Comparison of ENCODE assay signal across 9 mouse cellular contexts in the genomic region with DNA sequence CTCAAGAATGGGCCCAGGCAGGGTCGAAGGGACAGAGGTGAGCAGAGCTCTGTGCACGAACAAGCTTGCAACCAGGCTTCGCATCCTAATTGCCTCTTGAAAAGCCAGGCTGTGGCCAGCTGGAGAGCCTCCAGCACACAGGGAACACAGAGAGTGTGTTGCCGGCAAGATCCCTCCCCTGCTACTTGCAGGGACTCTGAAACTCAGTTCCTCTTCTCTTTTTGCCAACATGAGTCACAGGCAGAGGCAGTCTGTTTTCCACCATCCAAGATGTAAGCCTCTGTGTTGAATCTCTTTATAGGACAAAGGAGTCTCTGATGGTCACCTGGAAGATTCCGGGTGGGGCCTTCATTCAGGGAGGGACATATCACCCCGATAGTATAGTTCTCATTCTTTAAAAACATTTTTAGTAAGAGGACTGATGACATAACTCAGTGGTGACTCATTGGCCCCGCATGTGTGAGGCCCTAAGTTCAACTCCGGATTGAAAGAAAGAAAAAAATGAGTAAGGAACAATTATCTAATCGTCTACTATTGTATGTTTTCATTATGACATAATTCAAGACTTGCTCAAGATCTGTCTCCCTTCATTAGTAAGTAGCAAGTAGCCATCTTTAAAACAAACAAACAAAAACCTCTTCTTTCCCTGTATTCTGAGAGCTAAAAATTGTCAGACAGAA. TPM values are rescaled to one million over a fixed set of nuclear protein-coding genes. Genes with fewer than 3 reads are reported as not detected.
DNase-seq lines count a peak whose midpoint lies in the region; ATAC-seq and TF ChIP-seq lines count a peak whose summit lies in the region.
"Had no signal": no experiment of that assay in that cellular context is flagged by ENCODE, and none has a peak within 500 bp of the region (broad histone marks: within the 10 kb centered on the region; RNA-seq: fewer than 3 reads in every experiment).

No protein-coding gene starts in this region.

- H3K9me3 ChIP-seq in heart, embryonic 10.5 days, result no peaks in the 10 kb centered on the region
- no peaks in the 10 kb centered on the region for H3K9me3 ChIP-seq in midbrain, embryonic 13.5 days
- H3K9me3 ChIP-seq: G1E had no signal

- 61% methylated on average over 9 of the region's 9 CpGs for WGBS in heart, embryonic 10.5 days
- 50% methylated on average over 9 of the region's 9 CpGs for WGBS in midbrain, embryonic 13.5 days

- H3K4me1 ChIP-seq in heart, embryonic 10.5 days, result no peaks in the 10 kb centered on the region
- peaks cover 22% of the 10 kb centered on the region for H3K4me1 ChIP-seq in midbrain, embryonic 13.5 days (replicated peaks)

- H3K36me3 ChIP-seq in heart, embryonic 10.5 days, result no peaks in the 10 kb centered on the region
- no peaks in the 10 kb centered on the region for H3K36me3 ChIP-seq in midbrain, embryonic 13.5 days
- H3K36me3 ChIP-seq: G1E had no signal

- peak; percentile 86 for ATAC-seq in midbrain, embryonic 13.5 days

- DNase-seq in heart, adult 18-20 months, result peak; percentile 56 to 64
- DNase-seq in heart, embryonic 10.5 days (ENCODE audit: low spot score), result no peak
- DNase-seq in adrenal gland, postnatal 10 days, result peak; percentile 66
- peak; percentile 24 to 41 for DNase-seq in frontal cortex, postnatal 36 days (ENCODE audit: low spot score in 2 of 2)
- DNase-seq in layer of hippocampus, adult 2 months (ENCODE audit: low spot score in 2 of 2), result peak; percentile 34 to 61
- DNase-seq in spleen, postnatal 4 days (ENCODE audit: low spot score in 2 of 2), result no peak
- DNase-seq in embryo, embryonic 9.5 days (ENCODE audit: extremely low spot score), result no peak

- H3K27ac ChIP-seq in heart, embryonic 10.5 days, result no peak overlapping the region
- H3K27ac ChIP-seq in layer of hippocampus, adult 2 months, result peak overlapping the region; percentile 50; the same call in 1 of the 2 replicates
- H3K27ac ChIP-seq in midbrain, embryonic 13.5 days, result peak overlapping the region; percentile 78

- no peak for TF ChIP-seq CTCF in layer of hippocampus, adult 2 months (conservative IDR thresholded peaks at IDR 0.05)

- peak overlapping the region; percentile 33; the same call in 1 of the 2 replicates for H3K4me2 ChIP-seq in midbrain, embryonic 13.5 days (replicated peaks)

- H3K27me3 ChIP-seq in heart, embryonic 10.5 days (ENCODE audit: insufficient read depth, poor library complexity, severe bottlenecking), result no peaks in the 10 kb centered on the region; the same call in 1 of the 2 replicates
- no peaks in the 10 kb centered on the region; the same call in 1 of the 2 replicates for H3K27me3 ChIP-seq in midbrain, embryonic 13.5 days

- H3K4me3 ChIP-seq in heart, embryonic 10.5 days, result no peak overlapping the region
- H3K4me3 ChIP-seq in layer of hippocampus, adult 2 months, result peak overlapping the region; percentile 9; the same call in 1 of the 2 replicates
- H3K4me3 ChIP-seq in midbrain, embryonic 13.5 days (replicated peaks), result no peak overlapping the region

- H3K9ac ChIP-seq in midbrain, embryonic 13.5 days (replicated peaks), result no peak overlapping the region; the same call in 1 of the 2 replicates

RNA-seq across cellular contexts. Expression of gene Il20rb, which starts 46.3 kb away (rescaled TPM):
- total RNA-seq in heart, adult 18-20 months (2021), result 1 to 10 TPM in 1 of 2 experiments, under 1 TPM in 1; 0.47 to 1.2 TPM
- polyA plus RNA-seq in heart, embryonic 10.5 days (2016; fragmentation: Nextera tagmentation; extraction: Ambion mirVana), result 1.2 and 1.4 TPM in 2 replicates
- total RNA-seq in adrenal gland, postnatal 10 days (2021), result 1 to 10 TPM; 1.5 to 2.9 TPM
- 1 to 10 TPM; 4.3 to 4.8 TPM for total RNA-seq in layer of hippocampus, adult 2 months (2021)
- 0.70 and 0.86 TPM in 2 replicates for polyA plus RNA-seq in midbrain, embryonic 13.5 days (2015; fragmentation: Nextera tagmentation; extraction: Ambion mirVana)

Comparison
In these comparisons a context has a peak if more than half of its experiments do, and no peak if none do; other contexts are left out.
1. DNase-seq: peak in heart, adult 18-20 months (2 of 2), adrenal gland, postnatal 10 days (single experiment), frontal cortex, postnatal 36 days (2 of 2) and layer of hippocampus, adult 2 months (2 of 2); none in heart, embryonic 10.5 days (single experiment), spleen, postnatal 4 days (0 of 2) and embryo, embryonic 9.5 days (single experiment).